Mouse (Mus musculus) C2C12 (cell line): ENCODE measurements at regions not wholly inside any gene's neighbourhood (a gene's known extent, or its start where the extent isn't known, plus 50 kb on each side); places are given as distances from the start of the nearest gene placed in this dataset.

Experiments used
- H3K27me3 ChIP-seq: one replicate; pipeline ENCODE4 v1.6.1; 2011; ENCODE audit not compliant: control insufficient read depth, insufficient read depth, insufficient read length
- H3K36me3 ChIP-seq: one replicate; pipeline ENCODE4 v1.6.1; 2011; ENCODE audit not compliant: control insufficient read depth, insufficient read depth
- H3K4me3 ChIP-seq: one replicate; pipeline ENCODE4 v1.5.1; 2011; ENCODE audit warnings: mild to moderate bottlenecking, control low read depth; ENCODE audit not compliant: poor library complexity, insufficient read depth, severe bottlenecking
- H3K79me2 ChIP-seq: one replicate; pipeline ENCODE4 v1.6.1; 2011; ENCODE audit not compliant: control insufficient read depth, insufficient read depth
- H3K79me3 ChIP-seq: one replicate; pipeline ENCODE4 v1.6.1; 2011; ENCODE audit warnings: low read depth, control low read depth
- H3ac ChIP-seq: one replicate; pipeline ENCODE3; 2011; ENCODE audit warnings: low read depth; ENCODE audit not compliant: control insufficient read depth, insufficient read length
- CEBPB ChIP-seq: IDR thresholded peaks from one replicate; pipeline ENCODE4 v1.6.1; 2011; ENCODE audit warnings: low read depth, mild to moderate bottlenecking, control low read depth, moderate library complexity
- CTCF ChIP-seq: IDR thresholded peaks from one replicate; pipeline ENCODE4 v1.5.1; 2011; ENCODE audit not compliant: control insufficient read depth, insufficient read depth, insufficient read length
- FOSL1 ChIP-seq: IDR thresholded peaks from one replicate; pipeline ENCODE4 v1.8.0; 2011; ENCODE audit warnings: mild to moderate bottlenecking, low read length; ENCODE audit not compliant: poor library complexity, insufficient read depth, severe bottlenecking
- MAX ChIP-seq: IDR thresholded peaks from one replicate; pipeline ENCODE4 v1.6.1; 2011; ENCODE audit warnings: mild to moderate bottlenecking, control low read depth
- MYOD1 ChIP-seq: IDR thresholded peaks from one replicate; pipeline ENCODE4 v1.6.1; 2011; ENCODE audit warnings: low read depth; ENCODE audit not compliant: control insufficient read depth, insufficient read length
- MYOG ChIP-seq: IDR thresholded peaks from one replicate; pipeline ENCODE4 v1.6.1; 2011; ENCODE audit not compliant: control insufficient read depth, insufficient read length; ENCODE audit errors: extremely low read depth
- USF1 ChIP-seq: IDR thresholded peaks from one replicate; pipeline ENCODE4 v1.6.1; 2011; ENCODE audit warnings: low read depth, mild to moderate bottlenecking, control low read depth, moderate library complexity

- Histone ChIP-seq H3K36me3 (no peaks in the 10 kb centered on the region), H3K79me2 (no peaks in the 10 kb centered on the region), H3ac (no peak overlapping the region), H3K27me3 (peaks cover 29% of the 10 kb centered on the region), H3K4me3 (no peak overlapping the region), H3K79me3 (no peaks in the 10 kb centered on the region)
- TF ChIP-seq USF1 (no peak), FOSL1 (no peak), MYOD1 (peak; percentile 41), MYOG (no peak), CEBPB (no peak)
Measured at GRCm38 (mm10) chr5:120286787-120287186, 144.7 kb upstream of the Lhx5 start.

- Histone ChIP-seq H3K4me3 (no peak overlapping the region), H3K79me2 (no peaks in the 10 kb centered on the region), H3K36me3 (no peaks in the 10 kb centered on the region), H3K79me3 (no peaks in the 10 kb centered on the region), H3ac (no peak overlapping the region), H3K27me3 (peaks cover 22% of the 10 kb centered on the region)
- no peak for TF ChIP-seq CTCF
- TF ChIP-seq MYOD1 = no peak
- no peak for TF ChIP-seq MYOG
- no peak for TF ChIP-seq FOSL1
- no peak for TF ChIP-seq CEBPB
- no peak for TF ChIP-seq USF1
- TF ChIP-seq MAX = no peak
Measured at GRCm38 (mm10) chr5:120288036-120288684, 143.3 kb upstream of the Lhx5 start.

GRCm38 (mm10) chr5:120294526-120295078 is 136.9 kb upstream of the Lhx5 start:
- no peaks in the 10 kb centered on the region for H3K36me3 ChIP-seq
- no peak overlapping the region for H3K4me3 ChIP-seq
- peaks cover 12% of the 10 kb centered on the region for H3K27me3 ChIP-seq

GRCm38 (mm10) chr5:120297190-120297589 is 134.3 kb upstream of the Lhx5 start:
- no peaks in the 10 kb centered on the region for H3K79me3 ChIP-seq
- no peaks in the 10 kb centered on the region for H3K36me3 ChIP-seq
- no peak overlapping the region for H3K4me3 ChIP-seq
- no peak for TF ChIP-seq CEBPB
- TF ChIP-seq MYOD1 = no peak
- no peak for TF ChIP-seq USF1
- TF ChIP-seq MYOG = no peak
- TF ChIP-seq CTCF = no peak
- no peak for TF ChIP-seq FOSL1
- H3K27me3 ChIP-seq = peaks cover 27% of the 10 kb centered on the region
- no peaks in the 10 kb centered on the region for H3K79me2 ChIP-seq
- H3ac ChIP-seq = no peak overlapping the region

More at GRCm38 (mm10) chr5:120294526-120295078, 136.9 kb upstream of the Lhx5 start:
- Histone ChIP-seq H3K79me2 (no peaks in the 10 kb centered on the region), H3K79me3 (no peaks in the 10 kb centered on the region), H3ac (no peak overlapping the region)
- TF ChIP-seq FOSL1 = no peak
- no peak for TF ChIP-seq CTCF
- TF ChIP-seq CEBPB = no peak
- TF ChIP-seq MAX = no peak
- no peak for TF ChIP-seq USF1
- no peak for TF ChIP-seq MYOG
- TF ChIP-seq MYOD1 = no peak

GRCm38 (mm10) chr5:120297665-120298282 is 133.7 kb upstream of the Lhx5 start:
- Histone ChIP-seq H3K79me3 (no peaks in the 10 kb centered on the region), H3K36me3 (no peaks in the 10 kb centered on the region), H3K79me2 (no peaks in the 10 kb centered on the region), H3ac (no peak overlapping the region), H3K27me3 (peaks cover 33% of the 10 kb centered on the region), H3K4me3 (no peak overlapping the region)
- no peak for TF ChIP-seq CEBPB
- no peak for TF ChIP-seq CTCF
- TF ChIP-seq FOSL1 = no peak
- TF ChIP-seq USF1 = no peak
- TF ChIP-seq MAX = no peak
- no peak for TF ChIP-seq MYOD1
- TF ChIP-seq MYOG = no peak
